Mouse (Mus musculus) hindlimb bud, embryonic 11.5 days (tissue): ENCODE measurements around the gene Grm8.

Experiments used
- DNase-seq: peaks from one replicate; pipeline ENCODE4 v3.0.0-alpha.2; 2012; ENCODE audit warnings: low read depth, low spot score; ENCODE audit errors: extremely low spot score

Gene Grm8

DNA sequence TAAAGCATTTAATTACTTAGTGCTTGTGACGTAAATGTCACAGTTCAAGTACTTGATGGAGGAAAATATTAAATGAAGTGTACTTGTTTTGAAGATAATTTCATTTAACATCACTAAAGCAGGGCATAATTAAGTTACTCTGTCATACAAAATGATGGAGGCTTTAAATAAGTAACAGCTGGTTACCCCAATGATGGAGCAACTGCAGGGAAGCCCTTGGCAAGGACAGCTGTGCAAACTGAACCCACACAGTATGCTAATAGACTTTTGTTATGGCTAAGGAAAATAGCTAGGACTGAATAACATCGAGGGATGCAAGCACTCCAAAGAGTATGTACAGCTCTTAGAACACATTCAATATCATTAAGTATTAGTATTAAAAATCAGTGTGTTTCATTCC, 829.6 kb downstream of the Grm8 start:
- no peak for DNase-seq

DNA sequence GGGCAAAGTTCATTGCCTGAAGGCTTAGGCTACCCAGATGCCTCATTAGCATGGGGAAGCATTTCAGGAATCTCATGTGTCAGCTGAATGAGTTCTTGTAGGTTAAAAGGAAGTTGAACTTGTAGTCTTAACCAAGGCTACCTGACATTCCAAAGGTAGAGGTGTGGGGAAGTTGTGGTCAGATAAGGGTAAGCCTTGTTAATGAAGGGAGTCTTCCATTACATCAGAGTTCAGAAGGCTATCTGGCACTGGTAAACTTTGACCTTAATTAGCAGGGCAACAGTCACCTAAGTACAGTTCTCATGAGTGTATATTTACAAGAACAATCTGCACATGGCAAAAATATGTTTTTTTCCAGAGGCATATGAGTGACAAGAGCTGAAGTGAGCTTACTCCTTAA, 870.0 kb downstream of the Grm8 start:
- no peak for DNase-seq

DNA sequence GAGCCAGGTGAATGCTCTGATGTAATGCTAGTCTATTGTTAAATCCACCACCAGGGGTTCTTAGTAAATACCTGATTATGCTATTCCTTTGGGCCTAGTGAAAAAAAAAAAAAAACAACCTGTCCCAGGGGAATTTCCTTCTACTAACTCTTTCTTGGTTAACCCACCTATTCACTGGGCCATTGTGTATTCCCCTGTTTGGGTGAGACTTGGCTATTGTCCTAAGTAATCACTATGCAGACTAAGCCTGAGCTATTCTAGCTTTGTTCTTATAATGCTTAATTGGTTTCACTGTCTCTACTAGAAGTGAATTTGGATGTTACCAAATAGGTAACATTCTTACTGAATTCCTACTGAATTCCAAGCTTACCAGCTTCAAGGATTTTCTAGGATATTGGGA, 872.4 kb downstream of the Grm8 start:
- no peak for DNase-seq

DNA sequence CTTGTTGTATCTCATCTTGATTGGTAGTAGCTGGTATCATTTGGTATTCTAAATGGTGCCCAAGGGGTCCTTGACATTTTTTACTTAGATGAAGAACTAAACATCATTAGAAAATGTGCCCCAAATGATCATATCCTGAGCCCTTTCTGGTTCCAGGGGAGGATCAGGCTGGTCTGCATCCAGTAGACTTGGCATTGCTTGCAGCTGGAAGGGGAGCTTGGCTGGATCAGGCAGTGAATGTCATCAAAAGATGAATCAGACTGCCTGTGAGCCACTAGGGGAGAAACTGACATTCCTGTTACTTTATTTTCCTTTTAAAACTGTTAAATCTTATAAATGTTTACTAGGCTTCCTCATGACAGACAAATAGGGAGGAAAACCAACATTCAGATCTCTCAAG, 894.6 kb downstream of the Grm8 start:
- no peak for DNase-seq

DNA sequence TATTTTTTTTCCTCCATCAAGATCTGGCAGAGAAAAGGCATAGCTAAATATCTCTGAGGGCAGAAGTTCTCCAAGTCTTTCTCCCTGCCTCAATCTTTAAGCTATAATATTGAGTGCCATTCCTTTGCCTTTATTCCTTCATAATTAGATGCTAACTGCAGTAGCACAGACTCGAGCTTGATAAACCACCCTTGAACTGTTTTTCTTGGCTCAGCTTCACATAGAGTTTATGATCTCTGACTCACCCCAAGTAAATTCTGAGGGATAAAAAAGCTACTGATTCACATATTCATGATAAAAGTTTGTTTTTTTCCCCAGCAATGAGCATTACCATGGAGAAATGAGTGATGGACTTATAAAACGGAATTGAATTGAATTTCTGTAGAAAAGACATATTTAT, 895.0 kb downstream of the Grm8 start:
- no peak for DNase-seq
